Mouse (Mus musculus) testis, adult 2 months (tissue): ENCODE data around the gene Mrpl2. TPM values are rescaled to one million over a fixed set of nuclear protein-coding genes. Genes with fewer than 3 reads are reported as not detected.

Source experiments
- H3K27ac ChIP-seq: fragments of 200-500 bp; 2 replicates; pipeline ENCODE4 v1.5.1; 2012; ENCODE audit warnings: low read depth, low read length; ENCODE audit not compliant: control insufficient read depth, insufficient read depth
- H3K27me3 ChIP-seq: fragments of 200-500 bp; 2 replicates; pipeline ENCODE4 v1.6.1; 2012; ENCODE audit warnings: mild to moderate bottlenecking, low read length, moderate library complexity; ENCODE audit not compliant: control insufficient read depth, insufficient read depth
- H3K36me3 ChIP-seq: fragments of 200-500 bp; 2 replicates; pipeline ENCODE4 v1.6.1; 2012; ENCODE audit warnings: mild to moderate bottlenecking, low read length; ENCODE audit not compliant: control insufficient read depth, insufficient read depth
- H3K4me1 ChIP-seq: fragments of 200-500 bp; 2 replicates; pipeline ENCODE4 v1.6.1; 2012; ENCODE audit warnings: low read length; ENCODE audit not compliant: control insufficient read depth, insufficient read depth
- H3K4me3 ChIP-seq: fragments of 200-500 bp; 2 replicates; pipeline ENCODE4 v1.5.1; 2012; ENCODE audit warnings: low read depth, mild to moderate bottlenecking, low read length, moderate library complexity, mixed read lengths; ENCODE audit not compliant: control insufficient read depth
- CTCF ChIP-seq: fragments of 200-500 bp; IDR thresholded peaks from 2 replicates; pipeline ENCODE4 v1.5.1; 2012; ENCODE audit warnings: low read depth, mild to moderate bottlenecking, inconsistent platforms, low read length, moderate library complexity; ENCODE audit not compliant: control insufficient read depth, insufficient read depth, insufficient replicate concordance
- POLR2A ChIP-seq: fragments of 200-500 bp; IDR thresholded peaks from 2 replicates; pipeline ENCODE4 v1.6.1; 2012; ENCODE audit warnings: low read depth, mild to moderate bottlenecking, inconsistent platforms, low read length, moderate library complexity; ENCODE audit not compliant: control insufficient read depth
- polyA plus RNA-seq: library from polyadenylated mRNA; depleted of rRNA; stranded (reverse); fragments of >200 nt; gene quantifications from 2 replicates; pipeline ENCODE4 v1.2.3, GENCODE M21; 2012

Mrpl2 gene
- polyA plus RNA-seq, 1 experiment: 25.5 TPM

GRCm38 (mm10) chr17:46669911-46670310 lies 23.9 kb downstream of the Mrpl2 start:
- Histone ChIP-seq H3K27me3 (no peaks in the 10 kb centered on the region), H3K4me1 (peaks cover 8% of the 10 kb centered on the region), H3K4me3 (no peak overlapping the region), H3K27ac (no peak overlapping the region), H3K36me3 (peaks cover 4% of the 10 kb centered on the region)
- no peak for TF ChIP-seq POLR2A
- TF ChIP-seq CTCF: no peak

GRCm38 (mm10) chr17:46673850-46674529 lies 28.0 kb downstream of the Mrpl2 start, which contains the start of gene Rrp36:
TSS of gene Rrp36 (minus strand) at chr17:46674352.
- Histone ChIP-seq H3K4me3 (peak within 1 kb of the TSS; percentile 89), H3K27ac (peak within 1 kb of the TSS; percentile 91), H3K36me3 (peaks cover 7% of the 10 kb centered on the region), H3K4me1 (peaks cover 9% of the 10 kb centered on the region), H3K27me3 (no peaks in the 10 kb centered on the region)
- TF ChIP-seq POLR2A: peak; percentile 92
- no peak for TF ChIP-seq CTCF

- peaks cover 14% of the 10 kb centered on the region for H3K4me1 ChIP-seq
- no peaks in the 10 kb centered on the region for H3K27me3 ChIP-seq
- H3K27ac ChIP-seq: peak overlapping the region; percentile 91
- TF ChIP-seq POLR2A: no peak; the same call in 1 of the 2 replicates
- TF ChIP-seq CTCF: no peak
- H3K36me3 ChIP-seq: peaks cover 7% of the 10 kb centered on the region
- peak overlapping the region; percentile 89 for H3K4me3 ChIP-seq
These were observed 28.7 kb downstream of the Mrpl2 start for GRCm38 (mm10) chr17:46674530-46675283.

- peaks cover 5% of the 10 kb centered on the region for H3K36me3 ChIP-seq
- peak within 1 kb of the TSS; percentile 96 for H3K4me3 ChIP-seq
- peak within 1 kb of the TSS; percentile 86 for H3K27ac ChIP-seq
- H3K27me3 ChIP-seq: no peaks in the 10 kb centered on the region
- no peak; the same call in 1 of the 2 replicates for TF ChIP-seq POLR2A
- no peak for TF ChIP-seq CTCF
- peaks cover 12% of the 10 kb centered on the region for H3K4me1 ChIP-seq
These were observed 32.4 kb downstream of the Mrpl2 start, which contains the start of gene Mea1 for GRCm38 (mm10) chr17:46678416-46678815. TSS of gene Mea1 (plus strand) at chr17:46678793.

GRCm38 (mm10) chr17:46678911-46679310 lies 32.9 kb downstream of the Mrpl2 start:
- peaks cover 5% of the 10 kb centered on the region for H3K36me3 ChIP-seq
- no peaks in the 10 kb centered on the region for H3K27me3 ChIP-seq
- H3K4me3 ChIP-seq: peak overlapping the region; percentile 96
- peaks cover 12% of the 10 kb centered on the region for H3K4me1 ChIP-seq
- H3K27ac ChIP-seq: peak overlapping the region; percentile 80
- TF ChIP-seq POLR2A (no peak), CTCF (no peak)

- Histone ChIP-seq H3K27me3 (no peaks in the 10 kb centered on the region), H3K36me3 (peaks cover 5% of the 10 kb centered on the region; the same call in 1 of the 2 replicates), H3K27ac (peak overlapping the region; percentile 91), H3K4me1 (peaks cover 5% of the 10 kb centered on the region), H3K4me3 (peak overlapping the region; percentile 96)
- TF ChIP-seq POLR2A (no peak), CTCF (no peak)
These were observed 34.1 kb downstream of the Mrpl2 start for GRCm38 (mm10) chr17:46679843-46680759.
